Mouse (Mus musculus) C2C12 (cell line): ENCODE results near the gene Slc39a13. TPM values are rescaled to one million over a fixed set of nuclear protein-coding genes. Genes with fewer than 3 reads are reported as not detected.

ENCODE experiments used
- H3K27me3 ChIP-seq: one replicate; pipeline ENCODE4 v1.6.1; 2011; ENCODE audit not compliant: control insufficient read depth, insufficient read depth, insufficient read length
- H3K36me3 ChIP-seq: one replicate; pipeline ENCODE4 v1.6.1; 2011; ENCODE audit not compliant: control insufficient read depth, insufficient read depth
- H3K4me3 ChIP-seq: one replicate; pipeline ENCODE4 v1.5.1; 2011; ENCODE audit warnings: mild to moderate bottlenecking, control low read depth; ENCODE audit not compliant: poor library complexity, insufficient read depth, severe bottlenecking
- H3K79me2 ChIP-seq: one replicate; pipeline ENCODE4 v1.6.1; 2011; ENCODE audit not compliant: control insufficient read depth, insufficient read depth
- H3K79me3 ChIP-seq: one replicate; pipeline ENCODE4 v1.6.1; 2011; ENCODE audit warnings: low read depth, control low read depth
- H3ac ChIP-seq: one replicate; pipeline ENCODE3; 2011; ENCODE audit warnings: low read depth; ENCODE audit not compliant: control insufficient read depth, insufficient read length
- CEBPB ChIP-seq: IDR thresholded peaks from one replicate; pipeline ENCODE4 v1.6.1; 2011; ENCODE audit warnings: low read depth, mild to moderate bottlenecking, control low read depth, moderate library complexity
- CTCF ChIP-seq: IDR thresholded peaks from one replicate; pipeline ENCODE4 v1.5.1; 2011; ENCODE audit not compliant: control insufficient read depth, insufficient read depth, insufficient read length
- FOSL1 ChIP-seq: IDR thresholded peaks from one replicate; pipeline ENCODE4 v1.8.0; 2011; ENCODE audit warnings: mild to moderate bottlenecking, low read length; ENCODE audit not compliant: poor library complexity, insufficient read depth, severe bottlenecking
- MAX ChIP-seq: IDR thresholded peaks from one replicate; pipeline ENCODE4 v1.6.1; 2011; ENCODE audit warnings: mild to moderate bottlenecking, control low read depth
- MYOD1 ChIP-seq: IDR thresholded peaks from one replicate; pipeline ENCODE4 v1.6.1; 2011; ENCODE audit warnings: low read depth; ENCODE audit not compliant: control insufficient read depth, insufficient read length
- MYOG ChIP-seq: IDR thresholded peaks from one replicate; pipeline ENCODE4 v1.6.1; 2011; ENCODE audit not compliant: control insufficient read depth, insufficient read length; ENCODE audit errors: extremely low read depth
- USF1 ChIP-seq: IDR thresholded peaks from one replicate; pipeline ENCODE4 v1.6.1; 2011; ENCODE audit warnings: low read depth, mild to moderate bottlenecking, control low read depth, moderate library complexity
- polyA plus RNA-seq: library from polyadenylated mRNA; unstranded; fragments of >200 nt; fragmentation: generic; extraction: Trizol; gene quantifications from one replicate; pipeline ENCODE4 v1.2.1, GENCODE M21; 2012; ENCODE audit warnings: missing spikeins

The Slc39a13 gene
- polyA plus RNA-seq, 1 experiment = 52.3 TPM

DNA sequence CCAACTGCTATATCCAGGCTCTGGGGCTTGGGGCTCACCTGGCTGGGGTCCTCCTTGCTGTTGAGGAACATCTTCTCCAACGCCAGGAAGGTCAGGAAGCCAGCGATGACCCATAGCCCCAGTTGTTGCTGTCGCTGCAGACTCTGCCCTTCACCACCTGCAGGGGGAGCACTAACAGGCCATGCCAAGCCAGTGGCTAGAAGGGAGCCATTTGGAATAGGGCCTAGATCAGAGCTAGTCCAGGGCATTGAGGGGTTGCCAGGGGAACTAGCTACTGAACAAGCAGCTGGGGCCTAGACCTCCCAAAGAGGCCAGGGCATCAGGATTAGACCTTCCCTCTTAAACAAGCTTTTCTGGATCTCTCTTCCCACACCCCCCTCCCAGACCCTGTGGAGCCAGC is 4.7 kb downstream of the Slc39a13 start:
- Histone ChIP-seq H3K4me3 (no peak overlapping the region), H3K79me3 (peaks cover 7% of the 10 kb centered on the region), H3K27me3 (no peaks in the 10 kb centered on the region), H3K79me2 (peaks cover 40% of the 10 kb centered on the region), H3K36me3 (peaks cover 57% of the 10 kb centered on the region), H3ac (no peak overlapping the region)
- TF ChIP-seq CTCF (peak; percentile 83), MAX (no peak)

DNA sequence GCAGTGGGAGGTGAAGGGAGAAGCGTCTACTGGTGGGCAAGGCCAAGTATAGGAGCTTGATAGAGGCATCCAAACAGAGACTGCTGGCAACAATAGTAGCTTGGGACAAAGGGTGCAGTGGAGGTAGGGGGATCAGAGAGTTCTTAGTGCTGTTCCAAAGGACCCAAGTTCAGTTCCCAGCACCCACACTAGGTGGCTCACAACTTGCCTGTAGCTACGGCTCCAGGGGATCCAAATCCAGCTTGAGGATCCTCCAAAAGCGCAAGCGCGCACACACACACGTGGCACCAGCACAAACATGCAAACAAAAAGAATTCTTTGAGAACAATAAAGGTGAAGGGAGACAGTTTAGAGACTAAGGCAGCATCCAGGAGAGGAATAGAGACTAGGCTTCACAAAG is 6.0 kb downstream of the Slc39a13 start:
- TF ChIP-seq MYOG (no peak), MYOD1 (no peak), CTCF (no peak), USF1 (no peak), MAX (no peak), FOSL1 (no peak)
- H3K79me3 ChIP-seq = peaks cover 7% of the 10 kb centered on the region
- no peaks in the 10 kb centered on the region for H3K27me3 ChIP-seq
- H3K4me3 ChIP-seq = no peak overlapping the region
- peaks cover 32% of the 10 kb centered on the region for H3K79me2 ChIP-seq
- peaks cover 70% of the 10 kb centered on the region for H3K36me3 ChIP-seq
- H3ac ChIP-seq = no peak overlapping the region

DNA sequence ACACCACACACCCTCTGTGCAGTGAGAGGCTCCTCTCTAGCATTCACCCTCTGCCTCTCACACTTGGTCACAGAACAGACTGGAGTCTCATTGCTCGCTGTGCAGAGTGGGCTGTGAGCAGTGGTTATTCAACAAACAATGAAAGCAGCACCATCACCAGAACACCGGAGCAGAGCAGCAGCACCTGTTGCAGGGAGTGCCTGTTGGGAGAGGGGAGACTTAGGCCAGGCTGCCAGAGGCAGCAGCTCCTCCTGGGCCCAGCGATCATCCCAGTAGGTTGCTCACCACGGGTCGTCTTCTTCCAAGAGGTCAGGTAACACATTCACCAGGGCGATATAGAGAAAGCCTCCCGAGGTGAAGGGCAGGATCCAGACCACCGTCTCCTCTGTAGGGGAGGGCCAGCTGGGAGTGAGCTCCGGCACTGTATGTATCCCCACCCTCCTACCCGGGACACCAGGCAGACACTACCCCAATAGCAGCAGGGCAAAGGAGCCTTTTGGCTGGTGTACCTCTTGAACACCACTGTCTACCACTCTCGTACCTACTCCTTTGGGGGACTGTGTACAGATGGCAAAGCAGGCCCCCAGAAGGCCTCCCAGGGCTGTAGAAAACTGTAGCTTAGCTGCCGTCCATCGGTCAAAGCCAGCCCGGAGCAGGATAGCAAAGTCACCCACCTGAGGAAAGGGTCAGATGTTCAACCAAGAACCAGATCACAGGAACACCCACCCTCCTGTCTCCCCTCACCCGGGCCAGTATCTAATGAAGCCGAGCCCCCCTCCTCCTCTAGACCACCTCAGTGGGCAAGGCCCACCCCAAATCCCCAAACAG is 7.2 kb downstream of the Slc39a13 start:
- no peaks in the 10 kb centered on the region for H3K27me3 ChIP-seq
- no peak overlapping the region for H3K4me3 ChIP-seq
- TF ChIP-seq FOSL1 = no peak
- TF ChIP-seq USF1 = no peak
- no peak for TF ChIP-seq CTCF
- no peak for TF ChIP-seq MYOG
- TF ChIP-seq CEBPB = no peak
- no peak for TF ChIP-seq MAX
- TF ChIP-seq MYOD1 = no peak
- H3K79me3 ChIP-seq = peaks cover 3% of the 10 kb centered on the region
- peaks cover 78% of the 10 kb centered on the region for H3K36me3 ChIP-seq
- H3ac ChIP-seq = no peak overlapping the region
- H3K79me2 ChIP-seq = peaks cover 20% of the 10 kb centered on the region

DNA sequence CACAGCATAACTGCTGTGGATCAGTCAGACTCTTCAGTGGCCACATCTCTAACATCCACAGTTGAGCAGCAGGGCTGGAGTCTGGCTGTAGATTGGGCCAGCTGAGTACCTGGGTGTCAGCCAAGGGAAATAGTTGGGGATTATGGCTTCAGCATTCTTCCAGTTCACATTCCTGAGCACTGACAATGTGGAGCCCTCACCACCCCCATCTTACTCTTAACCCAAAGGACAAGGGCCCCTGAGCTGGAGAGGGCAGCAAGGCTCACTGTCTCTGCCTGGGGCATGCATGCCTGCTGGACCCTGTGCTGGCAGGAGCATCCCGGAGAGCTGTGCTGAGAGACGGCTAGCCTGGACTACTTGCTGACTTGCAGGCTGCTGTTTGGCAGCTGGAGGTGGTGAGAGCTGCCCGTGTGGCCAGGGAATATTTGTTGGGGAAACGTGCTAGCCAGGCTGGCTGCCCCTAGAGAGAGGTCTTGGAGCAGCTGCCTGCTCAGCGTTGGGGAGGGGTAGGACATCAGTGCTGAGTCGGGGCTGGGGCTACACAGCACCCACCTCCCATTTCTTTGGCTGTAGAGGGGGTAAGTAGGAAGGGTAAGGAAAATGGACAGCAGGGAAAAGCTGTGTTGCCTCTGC is 8.3 kb downstream of the Slc39a13 start:
- peak overlapping the region; percentile 53 for H3ac ChIP-seq
- peaks cover 20% of the 10 kb centered on the region for H3K79me2 ChIP-seq
- H3K36me3 ChIP-seq = peaks cover 84% of the 10 kb centered on the region
- no peaks in the 10 kb centered on the region for H3K79me3 ChIP-seq
- TF ChIP-seq FOSL1 (no peak), MYOD1 (peak; percentile 69), MAX (peak; percentile 51)
- no peaks in the 10 kb centered on the region for H3K27me3 ChIP-seq
- H3K4me3 ChIP-seq = no peak overlapping the region

DNA sequence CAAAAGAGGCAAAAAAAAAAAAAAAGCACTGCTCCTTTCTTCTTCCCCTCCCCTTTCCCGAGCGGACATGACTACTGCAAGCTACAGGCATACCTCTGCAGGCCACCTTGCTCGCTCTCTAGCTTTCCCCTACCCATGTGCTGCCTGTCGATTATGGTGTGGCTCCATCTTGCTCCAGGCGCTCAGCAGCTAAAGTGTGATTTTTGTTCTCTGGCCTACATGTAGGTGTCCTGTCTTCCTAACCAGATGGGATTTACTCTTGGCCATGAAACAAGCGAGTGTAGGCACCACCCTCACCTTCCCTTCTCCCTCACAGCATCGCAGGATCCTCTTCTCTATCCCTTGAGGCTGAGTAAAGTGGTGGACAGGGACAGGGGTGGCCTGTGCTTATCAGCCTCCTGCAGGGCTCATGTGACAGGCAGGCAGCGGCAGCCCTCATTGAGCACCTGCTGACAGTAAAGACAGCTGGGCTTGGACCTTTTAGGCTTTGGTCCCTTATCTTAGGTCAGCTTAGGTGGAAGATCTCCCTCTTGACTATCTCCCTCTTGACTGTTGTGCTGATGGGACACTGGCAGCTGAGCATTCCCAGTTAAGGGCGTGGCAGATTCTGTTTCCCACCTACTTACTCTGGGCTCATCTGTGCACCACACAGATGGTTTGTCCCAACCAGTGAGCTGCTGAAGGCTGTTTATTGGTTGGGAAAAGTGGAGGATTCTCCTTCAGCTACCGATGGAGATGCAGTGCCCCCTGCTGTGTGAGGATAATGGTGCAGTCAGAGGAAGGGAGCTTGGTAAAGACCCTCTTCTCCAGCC is 9.5 kb downstream of the Slc39a13 start:
- Histone ChIP-seq H3K36me3 (peaks cover 86% of the 10 kb centered on the region), H3K27me3 (no peaks in the 10 kb centered on the region), H3K4me3 (no peak overlapping the region), H3ac (no peak overlapping the region), H3K79me2 (peaks cover 22% of the 10 kb centered on the region), H3K79me3 (peaks cover 4% of the 10 kb centered on the region)
- TF ChIP-seq CTCF (peak; percentile 48), MYOD1 (peak; percentile 18), CEBPB (no peak), MAX (no peak)

DNA sequence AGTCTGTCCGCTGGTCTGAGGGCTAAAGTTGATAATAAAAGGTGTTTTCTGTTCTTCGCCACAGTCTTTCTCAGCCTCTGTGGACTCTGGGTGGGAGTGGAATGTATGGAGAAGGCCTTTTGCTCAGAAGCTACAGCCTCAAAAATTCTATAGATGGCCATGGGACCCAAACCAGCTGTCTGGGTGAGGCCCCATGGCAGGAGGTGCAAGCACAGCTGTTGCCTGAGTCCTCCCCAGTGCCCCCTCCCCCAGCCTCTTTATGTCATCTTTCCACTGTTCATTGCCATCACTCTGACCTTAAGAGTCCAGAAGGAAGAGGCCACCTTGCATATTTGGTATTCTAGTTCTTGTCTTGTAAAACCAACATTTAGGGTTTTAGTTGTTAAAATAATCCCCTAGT is 10.8 kb downstream of the Slc39a13 start:
- H3K79me2 ChIP-seq = peaks cover 36% of the 10 kb centered on the region
- peaks cover 87% of the 10 kb centered on the region for H3K36me3 ChIP-seq
- no peaks in the 10 kb centered on the region for H3K27me3 ChIP-seq
- no peak overlapping the region for H3ac ChIP-seq
- no peak overlapping the region for H3K4me3 ChIP-seq
- no peak for TF ChIP-seq MYOG
- TF ChIP-seq FOSL1 = no peak
- TF ChIP-seq MYOD1 = peak; percentile 34
- no peak for TF ChIP-seq CEBPB
- peaks cover 15% of the 10 kb centered on the region for H3K79me3 ChIP-seq
